Mouse (Mus musculus) stomach, postnatal 0 days (tissue): ENCODE measurements around the gene 1110017D15Rik. TPM values are rescaled to one million over a fixed set of nuclear protein-coding genes. Genes with fewer than 3 reads are reported as not detected.

ENCODE experiments used
- ATAC-seq: fragments of 200-750 bp; cut with Nextera tagmentation; 2 replicates; pipeline ENCODE4 v1.8.0; 2017; ENCODE audit not compliant: low FRiP score, low TSS enrichment
- DNase-seq: peaks from one replicate; pipeline ENCODE4 v3.0.0-alpha.2; 2016; ENCODE audit warnings: low spot score
- H3K27ac ChIP-seq: fragments of 300-500 bp; sonication (generic); replicated peaks from 2 replicates; pipeline ENCODE4 v1.5.1; 2014; ENCODE audit warnings: mild to moderate bottlenecking, control low read depth
- H3K27me3 ChIP-seq: fragments of 300-500 bp; sonication (generic); 2 replicates; pipeline ENCODE4 v1.6.1; 2014; ENCODE audit warnings: low read length; ENCODE audit not compliant: control insufficient read depth, insufficient read depth
- H3K36me3 ChIP-seq: fragments of 300-500 bp; sonication (generic); 2 replicates; pipeline ENCODE4 v1.6.1; 2014; ENCODE audit warnings: low read length, mixed read lengths; ENCODE audit not compliant: control insufficient read depth, insufficient read depth
- H3K4me1 ChIP-seq: fragments of 300-500 bp; sonication (generic); replicated peaks from 2 replicates; pipeline ENCODE4 v1.6.1; 2014; ENCODE audit warnings: antibody characterized with exemption; ENCODE audit not compliant: control insufficient read depth, insufficient read depth
- H3K4me2 ChIP-seq: fragments of 300-500 bp; sonication (generic); replicated peaks from 2 replicates; pipeline ENCODE4 v1.6.1; 2014; ENCODE audit warnings: low read depth, mild to moderate bottlenecking, control low read depth, moderate library complexity
- H3K4me3 ChIP-seq: fragments of 300-500 bp; sonication (generic); 2 replicates; pipeline ENCODE4 v1.5.1; 2014; ENCODE audit warnings: low read depth, low read length, control low read depth
- H3K9ac ChIP-seq: fragments of 300-500 bp; sonication (generic); 2 replicates; pipeline ENCODE4 v1.6.1; 2014; ENCODE audit warnings: mild to moderate bottlenecking, low read length, control low read depth, mixed read lengths
- H3K9me3 ChIP-seq: fragments of 300-500 bp; sonication (generic); 2 replicates; pipeline ENCODE4 v1.6.1; 2016; ENCODE audit warnings: low read length; ENCODE audit not compliant: control insufficient read depth
- CTCF ChIP-seq: IDR thresholded peaks from 2 replicates; pipeline ENCODE4 v1.5.1; 2016; ENCODE audit warnings: antibody characterized with exemption, low read depth, mild to moderate bottlenecking, moderate library complexity
- EP300 ChIP-seq: optimal IDR thresholded peaks from 2 replicates; pipeline ENCODE3; 2016; ENCODE audit warnings: antibody characterized with exemption
- WGBS: fragments of 180-500 bp; shearing (Covaris S2); extraction: QIAGEN DNeasy Blood & Tissue Kit; methylation state at CpG from one replicate; pipeline ENCODE4 v1.1.7; 2014; 5-methylcytosine and 5-hydroxymethylcytosine counted together
- polyA plus RNA-seq: library from polyadenylated mRNA; unstranded; fragments of >200 nt; fragmentation: Nextera tagmentation; extraction: Ambion mirVana; gene quantifications from 2 replicates; pipeline ENCODE4 v1.2.1, GENCODE M21; 2015

The 1110017D15Rik gene
- polyA plus RNA-seq, 1 experiment from 2014 or later, result 0.53 TPM

DNA sequence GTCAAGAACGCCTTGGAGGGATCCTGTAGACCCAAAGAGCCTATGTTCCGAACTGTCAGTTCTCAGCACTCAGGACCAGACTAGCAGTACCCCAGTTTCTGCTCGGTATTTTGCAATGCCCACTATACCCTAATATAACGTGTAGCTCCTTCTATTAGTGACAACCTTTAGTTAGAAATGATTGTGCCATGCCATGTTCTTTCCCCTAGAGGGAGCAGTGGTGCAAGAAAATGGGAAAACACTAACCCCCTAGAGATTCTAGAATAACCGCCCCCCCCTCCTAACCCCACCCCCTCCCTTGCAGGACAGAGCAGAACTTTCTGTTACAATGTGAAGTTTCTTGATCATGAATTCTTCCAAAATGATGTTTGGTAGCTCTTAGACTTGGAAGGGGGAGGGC is 12.8 kb downstream of the 1110017D15Rik start:
- peak; percentile 56 for TF ChIP-seq CTCF
- TF ChIP-seq EP300, result no peak
- WGBS, result 70% methylated on average over 5 of the region's 5 CpGs

GRCm38 (mm10) chr4:41502986-41503412 is 14.1 kb downstream of the 1110017D15Rik start, which contains the start of gene AI464131:
Gene AI464131, minus strand, starts transcription at chr4:41503076.
- DNase-seq, result peak; percentile 100
- 2% methylated on average over 17 of the region's 18 CpGs for WGBS
- H3K27me3 ChIP-seq, result peaks cover 7% of the 10 kb centered on the region

More for the DNA sequence above, 12.8 kb downstream of the 1110017D15Rik start:
- ATAC-seq (no peak), DNase-seq (no peak)
- no peak overlapping the region for H3K27ac ChIP-seq
- H3K27me3 ChIP-seq, result no peaks in the 10 kb centered on the region; the same call in 1 of the 2 replicates
- no peak overlapping the region for H3K4me2 ChIP-seq
- peaks cover 6% of the 10 kb centered on the region; the same call in 1 of the 2 replicates for H3K4me1 ChIP-seq
- no peak overlapping the region for H3K9ac ChIP-seq
- H3K36me3 ChIP-seq, result no peaks in the 10 kb centered on the region
- no peak overlapping the region for H3K4me3 ChIP-seq
- H3K9me3 ChIP-seq, result no peaks in the 10 kb centered on the region

GRCm38 (mm10) chr4:41502171-41502940 is 14.8 kb downstream of the 1110017D15Rik start:
- Histone ChIP-seq H3K9ac (peak overlapping the region; percentile 65), H3K4me1 (peaks cover 10% of the 10 kb centered on the region; the same call in 1 of the 2 replicates), H3K36me3 (peaks cover 3% of the 10 kb centered on the region), H3K4me3 (peak overlapping the region; percentile 52), H3K9me3 (no peaks in the 10 kb centered on the region), H3K27me3 (peaks cover 7% of the 10 kb centered on the region), H3K27ac (peak overlapping the region; percentile 67), H3K4me2 (peak overlapping the region; percentile 89)
- DNase-seq, result peak; percentile 45
- ATAC-seq, result peak; percentile 43
- TF ChIP-seq EP300 (no peak), CTCF (no peak)
- WGBS, result 18% methylated on average over 20 of the region's 20 CpGs

More at GRCm38 (mm10) chr4:41502986-41503412, 14.1 kb downstream of the 1110017D15Rik start, which contains the start of gene AI464131:
- peak; percentile 97 for ATAC-seq
- Histone ChIP-seq H3K36me3 (peaks cover 3% of the 10 kb centered on the region), H3K9ac (peak within 1 kb of the TSS; percentile 65), H3K4me2 (peak within 1 kb of the TSS; percentile 89), H3K27ac (peak within 1 kb of the TSS; percentile 67), H3K4me1 (peaks cover 6% of the 10 kb centered on the region; the same call in 1 of the 2 replicates), H3K4me3 (peak within 1 kb of the TSS; percentile 52), H3K9me3 (no peaks in the 10 kb centered on the region)
- TF ChIP-seq CTCF, result peak; percentile 44
- TF ChIP-seq EP300, result no peak

GRCm38 (mm10) chr4:41500787-41501186 is 16.3 kb downstream of the 1110017D15Rik start:
- no peak for DNase-seq
- Histone ChIP-seq H3K9ac (no peak overlapping the region), H3K27ac (no peak overlapping the region), H3K36me3 (peaks cover 6% of the 10 kb centered on the region), H3K4me1 (peaks cover 5% of the 10 kb centered on the region; the same call in 1 of the 2 replicates), H3K9me3 (no peaks in the 10 kb centered on the region), H3K27me3 (peaks cover 7% of the 10 kb centered on the region), H3K4me3 (no peak overlapping the region), H3K4me2 (no peak overlapping the region)
- TF ChIP-seq EP300, result no peak
- TF ChIP-seq CTCF, result no peak
- no peak for ATAC-seq
- WGBS, result 67% methylated on average over 4 of the region's 4 CpGs

GRCm38 (mm10) chr4:41499619-41500018 is 17.5 kb downstream of the 1110017D15Rik start:
- Histone ChIP-seq H3K27me3 (peaks cover 7% of the 10 kb centered on the region), H3K4me2 (no peak overlapping the region), H3K9ac (no peak overlapping the region)

More at GRCm38 (mm10) chr4:41499619-41500018, 17.5 kb downstream of the 1110017D15Rik start:
- DNase-seq (no peak), ATAC-seq (no peak)
- H3K4me3 ChIP-seq, result no peak overlapping the region
- no peak overlapping the region for H3K27ac ChIP-seq
- no peaks in the 10 kb centered on the region for H3K9me3 ChIP-seq
- WGBS, result 81% methylated on average over 8 of the region's 8 CpGs
- peaks cover 5% of the 10 kb centered on the region; the same call in 1 of the 2 replicates for H3K4me1 ChIP-seq
- H3K36me3 ChIP-seq, result peaks cover 6% of the 10 kb centered on the region
- no peak for TF ChIP-seq CTCF
- no peak for TF ChIP-seq EP300
